Mouse (Mus musculus) intestine, postnatal 0 days (tissue): ENCODE measurements around the gene Aoc2. TPM values are rescaled to one million over a fixed set of nuclear protein-coding genes. Genes with fewer than 3 reads are reported as not detected.

ENCODE experiments used
- ATAC-seq: fragments of 200-750 bp; cut with Nextera tagmentation; 2 replicates; pipeline ENCODE4 v1.8.0; 2017; ENCODE audit warnings: mild to moderate bottlenecking, moderate TSS enrichment, moderate library complexity
- H3K27ac ChIP-seq: fragments of 300-500 bp; sonication (generic); 2 replicates; pipeline ENCODE4 v1.5.1; 2014; ENCODE audit warnings: mild to moderate bottlenecking, low read depth, low read length, moderate library complexity
- H3K27me3 ChIP-seq: fragments of 300-500 bp; sonication (generic); replicated peaks from 2 replicates; pipeline ENCODE4 v1.6.1; 2014; ENCODE audit warnings: low read length, mixed read lengths; ENCODE audit not compliant: control insufficient read depth, insufficient read depth
- H3K36me3 ChIP-seq: fragments of 300-500 bp; sonication (generic); 2 replicates; pipeline ENCODE4 v1.6.1; 2014; ENCODE audit warnings: mild to moderate bottlenecking, moderate library complexity; ENCODE audit not compliant: control insufficient read depth, insufficient read depth
- H3K4me1 ChIP-seq: fragments of 300-500 bp; sonication (generic); replicated peaks from 2 replicates; pipeline ENCODE4 v1.6.1; 2014; ENCODE audit warnings: antibody characterized with exemption, low read length, mixed read lengths; ENCODE audit not compliant: control insufficient read depth, insufficient read depth
- H3K4me2 ChIP-seq: fragments of 300-500 bp; sonication (generic); replicated peaks from 2 replicates; pipeline ENCODE4 v1.6.1; 2014; ENCODE audit warnings: low read depth, mild to moderate bottlenecking, moderate library complexity
- H3K4me3 ChIP-seq: fragments of 300-500 bp; sonication (generic); 2 replicates; pipeline ENCODE4 v1.5.1; 2014; ENCODE audit warnings: low read depth, low read length
- H3K9ac ChIP-seq: fragments of 300-500 bp; sonication (generic); 2 replicates; pipeline ENCODE4 v1.6.1; 2014; ENCODE audit warnings: mild to moderate bottlenecking, low read depth, low read length
- H3K9me3 ChIP-seq: fragments of 300-500 bp; sonication (generic); 2 replicates; pipeline ENCODE4 v1.6.1; 2016; ENCODE audit warnings: mixed run types; ENCODE audit not compliant: control insufficient read depth
- CTCF ChIP-seq: sonication (generic); IDR thresholded peaks from 2 replicates; pipeline ENCODE4 v1.5.1; 2016; ENCODE audit warnings: low read depth, mild to moderate bottlenecking, control low read depth, antibody characterized with exemption, moderate library complexity
- WGBS: fragments of 180-500 bp; shearing (Covaris S2); extraction: QIAGEN DNeasy Blood & Tissue Kit; methylation state at CpG from one replicate; pipeline ENCODE4 v1.1.7; 2014; 5-methylcytosine and 5-hydroxymethylcytosine counted together
- polyA plus RNA-seq: library from polyadenylated mRNA; unstranded; fragments of >200 nt; fragmentation: Nextera tagmentation; extraction: Ambion mirVana; gene quantifications from 2 replicates; pipeline ENCODE4 v1.2.1, GENCODE M21; 2015

Aoc2 gene
- polyA plus RNA-seq, 1 experiment from 2014 or later = 0.34 TPM

- no peaks in the 10 kb centered on the region for H3K9me3 ChIP-seq
- H3K4me1 ChIP-seq = no peaks in the 10 kb centered on the region
- no peak overlapping the region for H3K4me2 ChIP-seq
- no peak overlapping the region for H3K27ac ChIP-seq
- TF ChIP-seq CTCF = no peak
- H3K9ac ChIP-seq = no peak overlapping the region
- H3K36me3 ChIP-seq = no peaks in the 10 kb centered on the region
- 47% methylated on average over 3 of the region's 3 CpGs for WGBS
- H3K27me3 ChIP-seq = no peaks in the 10 kb centered on the region
- ATAC-seq = no peak
- no peak overlapping the region for H3K4me3 ChIP-seq
Observed at GRCm38 (mm10) chr11:101357505-101358182, 32.8 kb downstream of the Aoc2 start.

DNA sequence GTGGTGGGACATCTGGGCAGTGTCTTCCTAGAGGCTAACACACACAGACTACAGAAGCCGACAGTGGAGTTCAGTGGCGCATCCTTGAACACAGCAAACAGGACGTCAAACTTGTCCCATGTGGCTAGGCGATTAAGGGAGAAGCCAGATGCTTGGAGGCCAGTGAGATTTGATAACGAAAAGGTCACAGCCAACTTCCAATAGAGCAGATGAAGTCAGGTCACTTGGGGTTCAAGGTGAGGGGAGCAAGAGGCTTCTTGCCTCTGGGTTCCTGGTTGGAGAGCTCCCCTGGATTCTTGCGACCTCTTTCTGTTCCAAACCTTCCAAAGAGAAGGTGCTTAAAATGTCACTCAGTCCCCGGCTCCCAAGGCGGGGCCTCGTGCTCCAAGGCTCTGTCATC, 34.9 kb downstream of the Aoc2 start:
- H3K9ac ChIP-seq = no peak overlapping the region
- no peak for TF ChIP-seq CTCF
- H3K4me2 ChIP-seq = no peak overlapping the region
- H3K27ac ChIP-seq = peak overlapping the region; percentile 88
- no peaks in the 10 kb centered on the region for H3K9me3 ChIP-seq
- H3K27me3 ChIP-seq = no peaks in the 10 kb centered on the region
- WGBS = 65% methylated on average over 9 of the region's 9 CpGs
- ATAC-seq = no peak
- H3K4me1 ChIP-seq = peaks cover 6% of the 10 kb centered on the region; the same call in 1 of the 2 replicates
- no peak overlapping the region for H3K4me3 ChIP-seq
- no peaks in the 10 kb centered on the region for H3K36me3 ChIP-seq

DNA sequence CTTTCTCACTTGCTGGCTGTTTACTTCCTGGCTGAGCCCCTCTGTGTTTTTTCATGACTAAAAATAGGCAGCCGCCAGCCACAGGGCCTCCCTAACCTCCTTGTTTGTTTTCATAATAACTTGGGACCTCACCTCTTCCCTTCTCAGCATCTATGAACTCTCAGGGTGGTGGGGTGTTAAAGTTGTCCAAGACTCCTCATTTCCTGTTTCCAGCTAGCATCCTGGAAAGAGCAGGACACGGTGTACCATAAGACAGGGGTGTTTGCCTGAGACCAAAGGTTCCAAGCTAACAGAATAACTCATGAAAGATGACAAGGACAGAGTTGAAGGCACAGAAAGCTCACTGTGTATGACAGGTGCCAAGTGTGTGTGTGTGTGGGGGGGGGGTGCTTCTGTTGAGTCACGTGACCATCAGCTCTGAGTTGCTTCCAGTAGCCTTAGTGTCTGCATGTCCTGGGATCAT, 35.8 kb downstream of the Aoc2 start:
- Histone ChIP-seq H3K9me3 (no peaks in the 10 kb centered on the region), H3K4me1 (peaks cover 6% of the 10 kb centered on the region; the same call in 1 of the 2 replicates), H3K9ac (no peak overlapping the region), H3K4me3 (no peak overlapping the region), H3K36me3 (no peaks in the 10 kb centered on the region), H3K27ac (peak overlapping the region; percentile 88), H3K27me3 (no peaks in the 10 kb centered on the region), H3K4me2 (no peak overlapping the region)
- no peak for ATAC-seq
- 31% methylated on average over 3 of the region's 3 CpGs for WGBS
- no peak for TF ChIP-seq CTCF

DNA sequence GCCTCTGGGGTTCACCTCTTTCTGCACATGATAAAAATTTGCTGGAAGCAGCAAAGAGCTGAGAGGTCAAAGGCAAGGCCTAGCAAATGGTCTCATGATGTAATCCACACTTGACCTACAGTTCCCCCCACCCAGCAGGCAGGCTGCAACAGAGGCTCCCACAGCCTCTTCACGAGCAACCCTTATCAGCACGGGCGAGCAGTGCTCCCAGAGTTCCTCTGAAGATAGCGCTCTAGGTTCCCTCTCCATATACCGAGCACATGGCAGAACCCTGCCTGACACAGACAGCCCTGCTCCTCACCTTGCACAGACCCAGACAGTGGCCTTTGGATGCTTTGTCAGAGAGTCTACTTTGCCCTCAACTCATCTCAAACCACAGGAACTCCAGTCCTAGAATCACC, 39.7 kb downstream of the Aoc2 start:
- no peak overlapping the region for H3K4me2 ChIP-seq
- peak overlapping the region; percentile 22; the same call in 1 of the 2 replicates for H3K9ac ChIP-seq
- no peaks in the 10 kb centered on the region for H3K36me3 ChIP-seq
- H3K4me3 ChIP-seq = no peak overlapping the region
- TF ChIP-seq CTCF = no peak
- H3K27me3 ChIP-seq = no peaks in the 10 kb centered on the region
- peak; percentile 82 for ATAC-seq
- no peaks in the 10 kb centered on the region for H3K9me3 ChIP-seq
- 32% methylated on average over 5 of the region's 5 CpGs for WGBS
- H3K27ac ChIP-seq = peak overlapping the region; percentile 88
- peaks cover 10% of the 10 kb centered on the region; the same call in 1 of the 2 replicates for H3K4me1 ChIP-seq

- peak within 1 kb of the TSS; percentile 34 for H3K4me3 ChIP-seq
- no peaks in the 10 kb centered on the region for H3K9me3 ChIP-seq
- H3K27me3 ChIP-seq = no peaks in the 10 kb centered on the region
- H3K36me3 ChIP-seq = no peaks in the 10 kb centered on the region
- WGBS = 60% methylated on average over 8 of the region's 8 CpGs
- peak within 1 kb of the TSS; percentile 49 for H3K4me2 ChIP-seq
- H3K27ac ChIP-seq = peak within 1 kb of the TSS; percentile 62
- H3K9ac ChIP-seq = no peak within 1 kb of the TSS
- ATAC-seq = peak; percentile 52
- no peak for TF ChIP-seq CTCF
- peaks cover 10% of the 10 kb centered on the region; the same call in 1 of the 2 replicates for H3K4me1 ChIP-seq
Observed at GRCm38 (mm10) chr11:101367326-101367935, 42.6 kb downstream of the Aoc2 start, which contains the start of gene G6pc. Gene G6pc (plus strand): TSS chr11:101367561.

DNA sequence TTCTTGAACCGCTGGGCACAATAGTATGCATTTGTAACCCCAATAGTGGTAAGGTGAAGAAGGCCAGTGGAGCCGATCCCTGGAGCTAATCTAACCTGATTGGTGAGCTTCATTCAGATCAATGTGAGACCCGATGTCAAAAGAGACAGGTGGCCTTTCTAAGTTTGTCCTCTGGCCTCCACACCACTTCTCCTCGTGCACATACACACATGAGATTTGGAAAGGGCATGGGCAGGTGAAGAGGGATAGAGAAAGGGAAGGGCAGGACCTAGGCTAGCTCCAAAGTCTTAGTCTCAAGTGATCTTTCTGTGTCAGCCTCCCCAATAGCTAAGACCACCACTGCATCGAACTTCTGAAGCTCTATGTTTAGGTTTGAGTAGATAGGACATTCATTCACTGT, 45.3 kb downstream of the Aoc2 start:
- H3K4me1 ChIP-seq = 0 out of 2 replicates have a peak, but pooled peaks cover 4% of the 10 kb centered on the region
- no peak overlapping the region; the same call in 1 of the 2 replicates for H3K4me3 ChIP-seq
- no peaks in the 10 kb centered on the region for H3K9me3 ChIP-seq
- no peak overlapping the region for H3K27ac ChIP-seq
- H3K36me3 ChIP-seq = peaks cover 6% of the 10 kb centered on the region; the same call in 1 of the 2 replicates
- WGBS = 69% methylated on average over 5 of the region's 5 CpGs
- H3K9ac ChIP-seq = 0 out of 2 replicates have a peak overlapping the region, but pooled peaks have one; percentile 7
- peak overlapping the region; percentile 49 for H3K4me2 ChIP-seq
- no peak for ATAC-seq
- no peaks in the 10 kb centered on the region for H3K27me3 ChIP-seq
- no peak for TF ChIP-seq CTCF
